Mouse (Mus musculus) frontal cortex, adult (tissue): ENCODE measurements around the gene Phlpp1.

Experiments used
- ATAC-seq: cut with Nextera tagmentation; 2 replicates; pipeline ENCODE4 v1.9.2; 2017; ENCODE audit warnings: mild to moderate bottlenecking, moderate library complexity, mixed read lengths; ENCODE audit not compliant: low TSS enrichment

Phlpp1 gene

DNA sequence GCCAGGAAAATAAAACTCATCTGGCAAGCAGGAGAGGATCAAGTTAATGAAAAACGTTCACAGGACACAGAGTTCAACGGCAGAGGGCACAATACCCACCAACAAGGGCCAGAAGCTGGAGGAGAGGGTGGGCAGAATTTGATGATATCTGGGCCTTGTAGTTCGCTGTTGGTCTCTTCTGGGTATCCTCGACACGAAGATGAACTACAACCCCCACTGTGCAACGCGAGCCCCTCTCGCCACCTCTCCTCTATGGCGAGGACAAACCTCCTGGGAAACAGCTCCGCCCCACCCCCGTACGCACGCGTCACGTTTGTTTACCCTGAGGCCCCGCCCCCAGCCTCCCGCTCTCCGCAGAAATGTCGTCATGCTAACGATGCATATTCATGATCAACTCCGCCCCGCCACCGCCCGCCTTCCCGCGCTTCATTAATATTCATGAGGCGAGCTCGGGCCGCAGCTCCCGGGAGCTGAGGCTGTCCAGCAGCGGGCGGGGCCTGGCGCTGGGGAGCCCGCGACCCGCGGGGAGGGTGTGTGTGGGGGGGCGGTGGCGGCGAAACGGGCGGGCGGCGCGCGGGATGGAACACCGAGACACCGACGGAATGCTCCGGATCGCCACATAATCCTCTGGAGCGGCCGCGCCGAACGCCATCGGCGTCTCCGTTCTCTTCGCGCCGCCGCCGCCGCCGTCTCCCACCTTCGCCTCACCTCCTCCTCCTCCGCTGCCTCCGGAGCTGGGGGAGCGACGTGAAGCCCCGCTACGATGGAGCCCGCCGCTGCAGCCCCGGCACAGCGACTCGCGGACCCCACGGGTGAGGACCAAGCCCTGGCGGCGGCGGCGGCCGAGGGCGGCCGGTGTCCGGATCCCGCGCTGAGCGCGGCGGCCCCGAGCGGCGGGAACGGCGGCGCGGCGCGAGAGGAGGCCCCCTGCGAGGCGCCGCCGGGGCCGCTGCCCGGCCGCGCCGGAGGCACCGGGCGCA is at the start of gene Phlpp1:
Gene Phlpp1 (plus strand): TSS at position 512 of the 980 bp plus-strand sequence.
- ATAC-seq = peak; percentile 88

DNA sequence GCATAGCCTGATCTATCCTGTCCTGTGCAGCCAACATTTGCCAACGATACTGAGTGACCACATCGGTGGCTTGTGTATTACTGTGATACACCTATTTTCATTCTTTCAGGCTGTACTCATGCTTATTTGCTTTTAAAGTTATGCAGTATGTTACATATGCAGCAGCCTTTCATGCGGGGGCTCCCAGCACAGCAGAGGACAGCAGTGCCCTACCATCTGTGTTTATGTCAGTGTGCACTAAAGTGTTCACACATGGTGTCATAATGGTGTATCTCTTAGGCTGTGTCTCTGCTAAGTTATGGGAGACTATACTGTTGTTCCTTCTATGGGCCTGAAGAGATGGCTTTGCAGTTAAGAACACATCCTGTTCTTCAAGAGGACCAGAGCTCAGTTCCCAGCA is 45.0 kb upstream of the Phlpp1 start:
- peak; percentile 98 for ATAC-seq

DNA sequence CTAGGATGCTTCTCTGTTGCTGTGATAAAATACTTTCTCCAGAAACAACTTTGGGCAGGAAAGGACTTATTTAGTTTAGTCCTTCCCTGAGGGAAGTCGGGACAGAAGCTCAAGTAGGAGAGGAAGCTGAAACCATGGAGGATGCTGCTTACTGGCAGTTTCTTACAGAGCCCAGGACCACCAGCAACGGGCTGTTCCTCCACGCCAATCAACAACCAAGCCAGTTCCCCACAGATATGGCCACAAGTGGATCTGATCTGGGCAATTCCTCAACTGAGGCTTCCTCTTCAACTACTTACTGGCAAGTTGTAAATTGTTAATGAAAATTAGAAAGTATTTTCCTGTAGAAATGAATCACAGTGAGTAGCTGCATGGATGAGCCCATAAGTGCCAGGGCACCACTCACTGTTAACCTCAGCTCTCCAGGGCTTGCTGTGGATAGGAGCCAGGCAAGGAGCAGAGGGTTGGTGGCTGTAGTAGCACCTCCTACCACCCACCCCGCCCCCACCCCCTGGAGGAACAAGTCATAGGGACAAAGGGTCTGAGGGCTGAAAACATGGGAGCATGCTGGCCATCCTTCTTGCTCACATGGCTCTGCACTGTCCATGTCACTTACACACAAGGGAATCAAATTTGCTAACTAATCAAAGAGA is 39.7 kb upstream of the Phlpp1 start:
- ATAC-seq = no peak

DNA sequence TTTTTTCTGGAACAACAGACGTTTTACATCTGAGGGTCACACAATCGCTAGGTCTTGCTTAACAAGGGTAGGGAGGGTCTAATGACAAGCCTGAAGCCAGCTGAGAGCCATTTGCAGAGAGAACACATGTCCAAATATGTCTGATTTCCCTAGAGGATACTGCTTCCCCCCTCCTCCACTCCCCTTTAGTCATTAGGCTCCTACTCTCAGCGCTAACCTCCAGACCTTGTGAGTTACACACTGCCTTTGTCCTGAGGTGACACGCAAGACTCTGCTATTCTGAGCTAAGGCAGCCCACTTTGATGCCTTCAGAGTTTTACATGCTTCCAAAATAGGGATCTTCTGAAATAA is 39.2 kb upstream of the Phlpp1 start:
- no peak for ATAC-seq

DNA sequence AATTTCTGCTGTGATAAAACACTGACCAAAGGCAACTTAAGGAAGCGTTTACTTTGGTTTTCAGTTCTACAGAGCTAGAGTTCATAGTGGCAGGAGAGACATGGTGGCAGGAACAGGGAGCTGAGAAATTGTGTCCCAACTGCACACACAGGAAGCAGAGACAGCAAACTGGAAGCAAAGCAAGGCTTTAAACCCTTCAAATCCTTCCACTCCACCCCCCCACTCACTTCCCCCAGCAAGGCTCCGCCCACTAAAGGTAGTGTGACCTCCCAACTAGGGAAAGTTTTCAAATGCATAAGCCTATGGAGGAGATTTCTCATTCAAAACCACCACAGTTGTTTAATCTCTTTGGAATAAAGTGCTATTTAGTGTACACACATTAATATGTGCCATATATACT is 32.9 kb upstream of the Phlpp1 start:
- no peak for ATAC-seq

DNA sequence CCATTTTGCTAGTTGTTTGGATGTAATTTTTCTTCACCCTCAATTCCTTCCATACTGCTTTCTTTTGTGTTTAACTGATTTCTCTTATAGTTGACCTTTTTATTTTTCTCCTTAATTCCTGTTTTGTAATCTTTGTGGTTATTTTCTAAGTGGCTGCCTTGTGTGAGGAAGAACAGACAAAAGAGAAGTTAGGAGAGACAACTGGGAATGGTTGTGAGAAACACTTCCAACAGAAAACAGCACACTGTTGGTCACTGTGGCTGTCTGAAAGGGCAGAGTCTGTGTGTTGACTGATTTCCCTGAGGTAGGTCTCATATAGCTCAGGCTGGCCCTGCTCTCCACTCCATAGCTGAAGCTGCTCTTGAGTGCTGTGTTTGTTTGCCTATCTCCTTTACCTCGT is 32.4 kb upstream of the Phlpp1 start:
- no peak for ATAC-seq

DNA sequence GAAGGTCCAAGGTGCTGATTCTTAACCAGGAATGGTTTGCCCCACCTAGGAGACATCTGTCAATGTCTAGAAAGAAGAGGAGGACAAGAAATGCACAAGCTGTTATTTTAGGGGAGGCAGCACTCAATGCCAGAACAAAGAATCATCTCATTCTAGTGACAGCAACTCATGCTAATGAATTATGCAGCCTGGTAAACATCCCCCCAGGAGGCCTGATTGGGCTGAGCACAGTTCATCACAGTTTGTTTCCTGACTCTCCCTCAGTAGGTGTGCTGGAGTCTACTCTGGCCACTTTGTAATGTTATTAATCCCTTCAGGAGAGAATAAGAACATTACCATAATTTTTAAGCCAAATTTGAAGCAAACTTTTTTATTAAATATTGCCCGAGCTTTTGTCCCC is 29.5 kb upstream of the Phlpp1 start:
- no peak for ATAC-seq

DNA sequence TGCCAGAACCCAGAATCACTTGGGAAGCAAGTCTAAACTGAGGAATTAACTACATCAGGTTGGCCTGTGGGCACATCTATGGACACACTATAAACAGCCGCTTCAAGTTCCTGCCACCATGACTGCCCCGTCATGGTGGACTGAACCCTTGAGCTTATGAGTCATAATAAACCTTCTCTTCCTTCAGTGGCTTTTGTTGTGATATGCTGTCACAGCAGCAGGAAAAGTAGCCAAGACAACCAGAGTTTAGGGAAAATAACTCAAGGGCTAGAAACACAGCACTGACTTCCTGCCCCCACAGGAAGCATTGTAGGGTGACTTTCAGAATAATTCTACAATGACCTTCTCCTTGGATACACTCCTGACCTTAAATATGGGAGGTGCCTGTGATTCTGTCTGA is 27.0 kb upstream of the Phlpp1 start:
- ATAC-seq = no peak

DNA sequence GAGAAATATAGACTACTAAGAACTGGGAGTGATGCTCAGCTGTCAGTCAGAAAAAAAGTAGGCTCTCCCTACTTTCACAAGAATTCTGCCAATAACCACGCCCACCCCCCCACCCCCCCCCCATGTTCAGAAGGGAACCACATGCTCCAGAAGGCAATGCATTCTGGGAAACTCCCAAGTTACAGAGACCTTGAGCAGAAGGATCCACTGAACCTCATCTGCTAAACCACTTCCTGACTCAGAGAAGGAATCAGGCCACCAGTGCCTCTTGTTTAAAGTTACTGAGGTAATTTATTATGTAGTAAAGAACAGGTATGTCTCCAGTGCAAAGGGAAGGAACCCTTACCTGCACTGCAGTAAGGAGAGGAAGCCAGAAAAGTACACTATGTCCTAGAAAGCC is 26.5 kb upstream of the Phlpp1 start:
- ATAC-seq = no peak

DNA sequence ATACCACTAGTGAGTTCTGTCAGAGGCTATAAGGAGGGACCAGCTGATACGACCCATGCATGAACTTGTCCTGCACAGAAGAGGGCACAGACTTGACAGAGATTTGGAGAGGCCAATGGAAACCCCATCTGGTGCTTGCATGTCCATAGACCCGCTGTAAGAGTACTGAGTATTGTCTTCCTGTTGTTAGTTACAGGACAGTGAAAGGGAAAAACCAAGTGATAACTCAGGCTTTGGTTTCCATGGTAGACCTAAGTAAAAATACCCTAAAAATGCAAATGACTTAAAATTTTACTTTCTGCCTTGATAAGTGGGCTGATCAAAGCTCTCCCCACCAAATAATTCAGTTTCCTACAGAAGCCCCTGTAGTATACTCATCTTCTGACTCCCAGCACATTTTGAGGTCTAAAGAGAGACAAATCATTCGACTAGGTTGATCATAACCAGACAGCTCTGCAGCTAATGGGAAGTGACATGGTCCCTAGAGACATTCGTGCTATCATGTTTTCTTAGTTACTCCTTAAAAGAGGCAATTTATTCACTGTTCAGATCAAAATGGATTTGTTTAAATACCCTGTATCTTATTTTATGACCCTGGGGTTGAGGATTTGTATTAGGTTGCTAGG is 25.9 kb upstream of the Phlpp1 start:
- ATAC-seq = no peak

DNA sequence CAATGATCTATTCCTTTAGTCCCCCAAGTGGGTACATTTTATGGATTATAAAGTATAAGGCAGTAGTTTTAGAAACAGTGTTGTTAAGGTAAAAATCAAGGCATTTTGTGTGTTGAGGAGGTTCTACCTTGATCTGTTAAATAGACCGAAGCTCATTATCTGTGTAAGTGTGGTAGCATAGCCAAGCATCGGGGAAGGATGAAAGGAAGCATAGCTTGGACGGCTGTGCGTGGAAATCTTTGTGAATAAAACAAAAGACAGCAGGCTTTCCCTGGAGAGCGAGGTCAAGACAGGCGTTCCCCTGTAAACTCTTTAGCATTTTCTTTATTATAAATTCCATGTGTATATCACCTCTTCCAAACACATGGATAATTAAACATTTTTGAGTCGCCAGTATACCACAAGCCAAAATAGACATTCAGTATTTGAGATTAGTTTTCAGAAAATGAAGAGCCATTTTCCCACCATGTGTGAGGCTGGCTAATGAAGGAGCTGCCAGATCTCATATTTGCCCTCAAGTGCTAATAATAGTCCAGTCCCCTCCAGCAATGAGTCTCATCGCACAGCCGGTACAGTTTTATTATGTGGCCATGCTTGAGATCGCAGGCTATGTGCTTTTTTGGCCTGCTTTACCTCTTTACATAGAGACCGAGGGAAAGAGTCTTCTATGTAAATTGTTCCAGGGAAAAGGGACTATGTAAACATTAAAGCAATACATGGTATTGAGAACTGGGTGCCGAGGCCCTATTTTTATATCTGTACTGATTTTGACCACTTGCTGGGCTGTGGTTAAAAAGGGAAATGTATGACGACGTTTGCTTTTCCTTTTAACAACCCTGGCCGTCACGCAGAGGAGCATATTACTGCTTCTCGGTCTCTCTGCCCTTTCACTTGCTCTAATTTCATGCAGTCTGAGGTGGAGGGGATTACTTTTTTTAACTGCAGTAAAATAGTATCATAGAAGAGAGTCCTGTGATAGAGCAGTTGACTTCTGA is 22.9 kb upstream of the Phlpp1 start:
- ATAC-seq = no peak

DNA sequence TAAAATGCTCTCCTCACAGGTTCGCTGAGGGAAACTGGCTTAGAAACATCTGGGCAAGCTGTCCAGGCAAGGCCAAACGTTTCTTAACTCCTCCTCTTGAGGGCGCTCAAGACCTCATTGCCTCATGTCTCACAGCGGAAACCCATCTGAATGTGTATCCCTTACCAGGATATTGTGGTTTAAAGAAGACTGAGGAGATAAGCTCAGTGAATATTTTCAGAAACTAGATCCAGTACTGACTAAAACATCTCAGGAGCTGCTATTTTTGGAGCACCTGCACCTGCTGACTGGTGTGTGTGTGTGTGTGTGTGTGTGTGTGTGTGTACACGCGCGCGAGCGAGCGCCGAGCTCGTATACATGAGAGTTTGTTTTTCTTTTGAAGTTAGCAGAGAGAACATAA is 19.7 kb upstream of the Phlpp1 start:
- ATAC-seq = no peak

DNA sequence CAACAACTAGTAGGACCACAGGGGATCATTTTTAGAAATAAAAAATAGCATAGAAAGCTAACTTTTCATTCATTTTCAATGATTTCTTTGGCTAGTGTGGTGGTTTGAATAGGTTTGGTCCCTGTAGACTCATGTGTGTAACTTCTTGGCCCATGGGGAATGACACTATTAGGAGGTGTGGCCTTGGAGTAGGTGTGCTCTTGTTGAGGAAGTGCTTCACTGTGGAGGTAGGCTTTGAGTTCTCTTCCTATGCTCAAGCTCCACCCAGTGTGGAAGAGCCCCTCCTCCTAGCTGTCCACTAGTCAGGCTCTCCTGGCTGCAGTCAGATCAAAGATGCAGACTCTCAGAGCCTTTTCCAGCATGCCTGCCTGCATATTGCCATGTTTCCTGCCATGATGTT is 18.8 kb upstream of the Phlpp1 start:
- no peak for ATAC-seq

DNA sequence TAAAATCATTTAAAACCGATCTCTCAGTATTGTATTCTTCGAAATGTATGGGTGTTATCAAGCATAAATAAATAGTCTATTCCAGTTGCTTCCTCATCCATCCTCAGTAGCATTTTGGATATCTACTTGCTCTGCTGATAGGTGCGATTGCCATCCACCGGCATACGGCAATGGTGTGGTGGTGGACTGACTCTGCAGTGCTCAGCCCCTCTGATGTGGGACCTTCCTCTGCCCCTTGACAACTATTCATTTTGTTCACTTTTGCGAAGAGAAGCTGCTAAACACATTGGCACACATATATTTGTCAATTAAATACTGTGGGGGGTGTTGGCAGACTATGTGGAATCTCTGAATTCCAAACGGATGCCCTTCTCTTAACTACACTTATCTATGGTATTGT is 17.0 kb upstream of the Phlpp1 start:
- no peak for ATAC-seq

DNA sequence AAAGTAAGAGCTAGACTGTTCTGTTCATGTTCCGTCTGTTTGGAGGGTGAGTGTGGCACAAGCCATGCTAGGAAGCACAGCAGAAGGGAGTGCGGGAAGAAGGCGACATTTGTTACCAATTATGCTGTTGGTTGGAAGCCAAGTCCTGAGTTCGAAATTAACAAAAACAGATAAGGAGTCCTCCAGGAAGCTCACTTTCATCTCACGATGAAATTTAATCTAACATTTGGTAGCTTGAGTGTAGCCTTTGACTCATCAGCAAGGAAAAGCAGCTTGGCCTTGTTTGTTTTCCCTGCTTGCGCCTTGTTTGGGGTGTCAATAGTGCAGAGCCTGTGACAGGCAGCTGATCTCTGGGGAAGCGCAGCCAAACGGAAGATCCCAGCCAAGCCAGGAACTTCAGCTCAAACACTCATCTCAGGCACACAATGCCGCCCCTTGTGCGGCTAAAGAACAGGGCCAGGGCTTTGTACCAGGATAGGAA is 16.4 kb upstream of the Phlpp1 start:
- peak; percentile 85 for ATAC-seq

DNA sequence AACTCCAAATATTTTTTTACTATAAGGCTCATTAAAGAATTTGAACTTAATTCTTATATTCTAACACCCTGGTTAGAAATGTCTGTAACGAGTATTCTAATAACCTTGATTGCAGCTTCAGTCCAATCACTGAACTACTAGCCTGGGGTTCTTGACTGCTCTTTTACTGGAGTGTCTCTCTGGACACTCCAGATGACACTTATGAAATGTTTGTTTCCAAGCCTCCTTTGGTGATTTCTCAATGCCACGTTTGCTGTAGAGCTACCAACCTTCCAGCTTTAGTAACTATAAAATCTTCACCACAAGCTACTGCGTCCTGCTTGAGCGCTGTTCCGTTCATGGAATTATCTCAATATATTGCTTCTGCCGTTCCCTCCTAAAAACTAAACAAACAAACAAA is 15.8 kb upstream of the Phlpp1 start:
- no peak for ATAC-seq

DNA sequence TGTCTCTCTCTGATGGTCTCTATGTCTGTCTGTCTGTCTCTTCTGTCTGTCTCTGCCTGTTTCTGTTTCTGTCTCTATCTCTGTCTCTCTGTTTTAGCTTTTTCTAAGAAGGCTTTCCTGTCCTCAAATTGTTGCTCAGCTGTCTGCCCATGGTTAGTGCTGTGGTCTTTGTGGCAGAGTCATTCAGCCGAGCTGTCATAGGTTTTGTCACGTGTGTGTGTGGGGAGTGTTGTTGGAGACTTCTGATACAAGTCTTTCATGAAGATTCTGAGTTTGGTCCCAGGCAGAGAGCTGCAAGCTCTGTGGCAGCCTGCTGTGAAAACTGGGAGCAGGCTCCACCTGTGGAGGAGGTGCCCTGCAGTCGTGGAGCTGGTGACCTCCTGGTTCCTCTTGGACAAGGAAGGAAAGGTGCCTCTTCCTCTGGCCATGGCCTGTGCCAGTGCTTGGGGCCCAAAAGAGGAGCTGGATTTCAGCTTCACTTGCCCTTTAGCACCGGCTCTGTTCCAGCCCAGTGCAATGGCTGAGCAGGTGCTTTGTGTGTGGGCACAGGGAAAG is 13.5 kb upstream of the Phlpp1 start:
- ATAC-seq = no peak

DNA sequence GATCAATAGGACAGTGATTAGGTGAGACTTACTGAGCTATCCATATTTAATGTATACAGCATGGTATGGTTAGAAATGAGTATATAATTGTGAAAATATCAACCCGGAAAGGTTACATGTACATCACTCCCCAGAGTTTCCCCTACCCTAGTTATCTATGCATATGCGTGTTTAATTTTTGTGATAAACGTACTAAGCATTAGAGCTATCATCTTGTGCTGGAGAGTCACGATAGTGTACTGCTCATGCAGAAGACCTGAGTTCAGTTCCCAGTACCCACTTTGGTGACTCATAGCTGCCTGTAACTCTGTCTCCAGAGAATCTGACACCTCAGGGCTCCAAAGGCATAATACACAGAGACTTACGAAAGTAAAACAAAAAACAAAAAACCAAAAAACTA is 11.9 kb upstream of the Phlpp1 start:
- no peak for ATAC-seq

DNA sequence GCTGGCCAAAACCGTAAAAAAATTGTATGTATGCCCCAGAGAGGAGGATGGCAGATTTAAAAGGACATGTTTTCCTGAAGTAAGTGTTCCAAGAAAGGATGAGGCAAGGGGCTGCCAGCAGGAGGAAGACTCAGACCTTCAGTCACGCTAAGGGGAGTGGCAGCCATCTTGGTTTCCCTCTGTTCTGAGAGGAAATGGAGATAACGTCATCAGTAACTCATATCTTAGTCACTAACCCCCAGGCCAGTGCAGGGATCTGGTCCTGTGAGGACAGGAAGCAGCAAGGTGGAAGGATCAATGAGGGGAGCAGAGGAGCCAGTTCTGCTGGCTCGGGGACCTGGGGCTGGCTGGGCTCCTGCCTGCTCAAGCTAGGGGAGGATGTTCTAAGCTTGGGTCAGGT is 10.6 kb upstream of the Phlpp1 start:
- no peak for ATAC-seq

DNA sequence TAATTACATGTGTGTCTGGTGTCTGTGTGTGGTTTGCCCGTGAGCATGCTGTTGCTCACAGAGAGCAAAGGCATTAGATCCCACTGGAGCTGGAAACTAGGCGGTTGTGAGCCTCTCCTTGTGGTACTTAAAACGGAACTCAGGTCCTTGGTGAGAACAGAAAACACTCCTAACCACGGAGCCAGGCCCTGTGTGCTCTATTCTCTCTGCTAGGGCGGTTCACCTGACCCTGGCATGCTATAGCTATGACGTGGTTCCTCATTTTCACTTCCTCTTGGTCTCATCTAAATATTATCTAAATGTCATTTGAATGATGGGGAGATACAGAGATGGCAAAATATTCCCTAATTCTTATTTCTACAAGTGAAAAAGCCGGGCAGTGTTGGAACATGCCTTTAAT is 9.0 kb upstream of the Phlpp1 start:
- no peak for ATAC-seq

DNA sequence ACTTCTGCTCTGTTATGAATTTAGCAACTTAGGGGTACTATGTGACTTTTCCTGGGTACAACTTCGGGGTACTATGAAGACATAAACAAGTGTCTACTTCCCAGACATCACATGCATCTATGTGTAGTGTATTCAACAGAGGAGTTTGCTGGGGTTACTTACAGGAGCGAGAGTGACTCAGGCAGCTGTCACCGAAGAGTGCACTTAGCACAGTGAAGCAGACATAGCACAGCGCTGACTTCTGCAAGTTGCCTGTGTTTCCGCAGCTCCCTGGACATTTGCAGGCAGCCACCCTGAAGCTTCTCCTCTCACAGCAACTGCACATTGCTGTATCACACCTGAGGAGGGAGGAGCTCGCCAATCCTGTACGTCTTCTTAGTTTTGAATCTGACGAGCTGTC is 8.2 kb upstream of the Phlpp1 start:
- no peak for ATAC-seq
